Mouse (Mus musculus): ENCODE results near the gene Peg10. TPM values are rescaled to one million over a fixed set of nuclear protein-coding genes. Genes with fewer than 3 reads are reported as not detected.
A peak's percentile ranks its signal among the peaks of the same experiment; 100 is the strongest.

Peg10 gene
- total RNA-seq (2021), result 100 to 1,000 TPM; 324 to 506 TPM
- long read RNA-seq, experiment 1, partial matches to known transcripts, result 0 of 5 reads
- long read RNA-seq, experiment 1, other reads (novel, unspliced or antisense), result 5 of 5 reads
- long read RNA-seq, experiment 2, partial matches to known transcripts, result 0 of 16 reads
- long read RNA-seq, experiment 2, other reads (novel, unspliced or antisense), result 16 of 16 reads

GRCm38 (mm10) chr6:4746696-4747439 is at the start of gene Peg10, which contains the start of gene Sgce:
Gene Peg10, plus strand, starts transcription at chr6:4747306.
Gene Sgce, minus strand, starts transcription at chr6:4747207.
- DNase-seq (ENCODE audit: low spot score in 2 of 2), result peak; percentile 80 to 86

- DNase-seq (ENCODE audit: low spot score in 2 of 2), result no peak
Measured at GRCm38 (mm10) chr6:4701641-4702040, 45.5 kb upstream of the Peg10 start.

- no peak for DNase-seq (ENCODE audit: low spot score in 2 of 2)
Measured at GRCm38 (mm10) chr6:4703908-4704307, 43.2 kb upstream of the Peg10 start.

GRCm38 (mm10) chr6:4706415-4706814 is 40.7 kb upstream of the Peg10 start:
- DNase-seq (ENCODE audit: low spot score in 2 of 2), result no peak

GRCm38 (mm10) chr6:4708971-4709370 is 38.1 kb upstream of the Peg10 start:
- peak in 1 of 2 experiments; percentile 34 for DNase-seq (ENCODE audit: low spot score in 2 of 2)

GRCm38 (mm10) chr6:4716171-4716570 is 30.9 kb upstream of the Peg10 start:
- DNase-seq (ENCODE audit: low spot score in 2 of 2), result no peak

GRCm38 (mm10) chr6:4717344-4717743 is 29.8 kb upstream of the Peg10 start:
- DNase-seq (ENCODE audit: low spot score in 2 of 2), result no peak

GRCm38 (mm10) chr6:4722142-4722541 is 25.0 kb upstream of the Peg10 start:
- no peak for DNase-seq (ENCODE audit: low spot score in 2 of 2)

GRCm38 (mm10) chr6:4722739-4723138 is 24.4 kb upstream of the Peg10 start:
- DNase-seq (ENCODE audit: low spot score in 2 of 2), result no peak

GRCm38 (mm10) chr6:4723998-4724757 is 22.9 kb upstream of the Peg10 start:
- DNase-seq (ENCODE audit: low spot score in 2 of 2), result no peak

- no peak for DNase-seq (ENCODE audit: low spot score in 2 of 2)
Measured at GRCm38 (mm10) chr6:4728305-4728704, 18.8 kb upstream of the Peg10 start.

- no peak for DNase-seq (ENCODE audit: low spot score in 2 of 2)
Measured at GRCm38 (mm10) chr6:4731675-4732074, 15.4 kb upstream of the Peg10 start.

- DNase-seq (ENCODE audit: low spot score in 2 of 2), result no peak
Measured at GRCm38 (mm10) chr6:4733208-4733607, 13.9 kb upstream of the Peg10 start.

- no peak for DNase-seq (ENCODE audit: low spot score in 2 of 2)
Measured at GRCm38 (mm10) chr6:4736372-4736771, 10.7 kb upstream of the Peg10 start.

- DNase-seq (ENCODE audit: low spot score in 2 of 2), result no peak
Measured at GRCm38 (mm10) chr6:4738034-4738629, 9.0 kb upstream of the Peg10 start.

GRCm38 (mm10) chr6:4738717-4739116 is 8.4 kb upstream of the Peg10 start:
- DNase-seq (ENCODE audit: low spot score in 2 of 2), result no peak

- no peak for DNase-seq (ENCODE audit: low spot score in 2 of 2)
Measured at GRCm38 (mm10) chr6:4739522-4740355, 7.4 kb upstream of the Peg10 start.

GRCm38 (mm10) chr6:4740511-4740910 is 6.6 kb upstream of the Peg10 start:
- no peak for DNase-seq (ENCODE audit: low spot score in 2 of 2)

GRCm38 (mm10) chr6:4746036-4746695 is 940 bp upstream of the Peg10 start:
- no peak for DNase-seq (ENCODE audit: low spot score in 2 of 2)

Data from adrenal gland, adult 18-20 months (tissue).